Mouse (Mus musculus) midbrain, embryonic 11.5 days (tissue): Measurements from ENCODE around the gene Rras. TPM values are rescaled to one million over a fixed set of nuclear protein-coding genes. Genes with fewer than 3 reads are reported as not detected.

Experiments used
- ATAC-seq: fragments of 200-750 bp; cut with Nextera tagmentation; 2 replicates; pipeline ENCODE4 v1.8.0; 2017; ENCODE audit warnings: moderate TSS enrichment, moderate library complexity; ENCODE audit not compliant: low FRiP score
- DNase-seq: peaks from one replicate; pipeline ENCODE4 v3.0.0; 2015; ENCODE audit warnings: low spot score; ENCODE audit errors: missing footprints
- H3K27ac ChIP-seq: fragments of 300-500 bp; sonication (generic); 2 replicates; pipeline ENCODE4 v1.5.1; 2014; ENCODE audit warnings: low read depth, low read length
- H3K27me3 ChIP-seq: fragments of 300-500 bp; sonication (generic); 2 replicates; pipeline ENCODE4 v1.6.1; 2014; ENCODE audit warnings: mild to moderate bottlenecking, low read length, moderate library complexity, mixed read lengths; ENCODE audit not compliant: control insufficient read depth, insufficient read depth
- H3K36me3 ChIP-seq: fragments of 300-500 bp; sonication (generic); 2 replicates; pipeline ENCODE4 v1.6.1; 2014; ENCODE audit warnings: mild to moderate bottlenecking, low read length, moderate library complexity, mixed read lengths; ENCODE audit not compliant: control insufficient read depth, insufficient read depth
- H3K4me1 ChIP-seq: fragments of 300-500 bp; sonication (generic); 2 replicates; pipeline ENCODE4 v1.6.1; 2014; ENCODE audit warnings: low read length; ENCODE audit not compliant: control insufficient read depth, insufficient read depth
- H3K4me2 ChIP-seq: fragments of 300-500 bp; sonication (generic); 2 replicates; pipeline ENCODE4 v1.6.1; 2014; ENCODE audit warnings: mild to moderate bottlenecking, moderate library complexity
- H3K4me3 ChIP-seq: fragments of 300-500 bp; sonication (generic); 2 replicates; pipeline ENCODE4 v1.5.1; 2014; ENCODE audit warnings: low read depth, low read length
- H3K9ac ChIP-seq: fragments of 300-500 bp; sonication (generic); 2 replicates; pipeline ENCODE4 v1.6.1; 2014; ENCODE audit warnings: low read length
- H3K9me3 ChIP-seq: fragments of 300-500 bp; sonication (generic); 2 replicates; pipeline ENCODE4 v1.6.1; 2016; ENCODE audit warnings: low read length; ENCODE audit not compliant: control insufficient read depth
- WGBS: fragments of 180-500 bp; shearing (Covaris S2); extraction: QIAGEN DNeasy Blood & Tissue Kit; methylation state at CpG from one replicate; pipeline ENCODE4 v1.1.7; 2014; 5-methylcytosine and 5-hydroxymethylcytosine counted together
- polyA plus RNA-seq: library from polyadenylated mRNA; unstranded; fragments of >200 nt; fragmentation: Nextera tagmentation; extraction: Ambion mirVana; gene quantifications from 2 replicates; pipeline ENCODE4 v1.2.1, GENCODE M21; 2014

Gene Rras
- polyA plus RNA-seq, 1 experiment from 2014 or later = 22.2 TPM

GRCm38 (mm10) chr7:45053117-45053930 lies 35.6 kb downstream of the Rras start:
- WGBS = 1% methylated on average over 42 of the region's 59 CpGs
- Histone ChIP-seq H3K27ac (peak overlapping the region; percentile 99), H3K36me3 (peaks cover 18% of the 10 kb centered on the region), H3K4me1 (peaks cover 17% of the 10 kb centered on the region), H3K4me2 (peak overlapping the region; percentile 87), H3K4me3 (peak overlapping the region; percentile 92), H3K9ac (peak overlapping the region; percentile 95), H3K27me3 (no peaks in the 10 kb centered on the region), H3K9me3 (no peaks in the 10 kb centered on the region)
- peak; percentile 57 for ATAC-seq
- DNase-seq = peak; percentile 95

GRCm38 (mm10) chr7:45053931-45054510 lies 36.3 kb downstream of the Rras start:
- peak; percentile 92 for ATAC-seq
- Histone ChIP-seq H3K27ac (peak overlapping the region; percentile 99), H3K9ac (peak overlapping the region; percentile 95), H3K36me3 (peaks cover 11% of the 10 kb centered on the region), H3K4me3 (peak overlapping the region; percentile 92), H3K4me2 (peak overlapping the region; percentile 87), H3K9me3 (no peaks in the 10 kb centered on the region), H3K27me3 (no peaks in the 10 kb centered on the region), H3K4me1 (peaks cover 18% of the 10 kb centered on the region)
- DNase-seq = peak; percentile 98
- under 1% methylated on average over 33 of the region's 33 CpGs for WGBS

GRCm38 (mm10) chr7:45056329-45056971 lies 38.7 kb downstream of the Rras start:
- peaks cover 15% of the 10 kb centered on the region for H3K4me1 ChIP-seq
- H3K36me3 ChIP-seq = no peaks in the 10 kb centered on the region
- H3K27ac ChIP-seq = no peak overlapping the region
- WGBS = 69% methylated on average over 14 of the region's 14 CpGs
- ATAC-seq (no peak), DNase-seq (no peak)
- H3K4me3 ChIP-seq = no peak overlapping the region
- no peaks in the 10 kb centered on the region for H3K9me3 ChIP-seq
- H3K27me3 ChIP-seq = no peaks in the 10 kb centered on the region
- H3K4me2 ChIP-seq = no peak overlapping the region
- H3K9ac ChIP-seq = no peak overlapping the region

- Histone ChIP-seq H3K9ac (no peak overlapping the region), H3K27me3 (no peaks in the 10 kb centered on the region), H3K9me3 (no peaks in the 10 kb centered on the region), H3K27ac (no peak overlapping the region), H3K4me1 (peaks cover 14% of the 10 kb centered on the region), H3K36me3 (no peaks in the 10 kb centered on the region), H3K4me3 (no peak overlapping the region), H3K4me2 (no peak overlapping the region)
- DNase-seq (no peak), ATAC-seq (no peak)
These were observed 39.2 kb downstream of the Rras start for GRCm38 (mm10) chr7:45056972-45057348.

- Histone ChIP-seq H3K27me3 (no peaks in the 10 kb centered on the region), H3K9me3 (no peaks in the 10 kb centered on the region), H3K9ac (peak overlapping the region; percentile 43), H3K27ac (no peak overlapping the region), H3K4me3 (no peak overlapping the region), H3K4me1 (peaks cover 15% of the 10 kb centered on the region), H3K4me2 (no peak overlapping the region), H3K36me3 (no peaks in the 10 kb centered on the region)
- no peak for DNase-seq
- WGBS = 74% methylated on average over 10 of the region's 10 CpGs
- ATAC-seq = no peak
These were observed 41.1 kb downstream of the Rras start for GRCm38 (mm10) chr7:45058607-45059571.

- no peak overlapping the region for H3K4me3 ChIP-seq
- H3K4me2 ChIP-seq = no peak overlapping the region
- no peaks in the 10 kb centered on the region for H3K36me3 ChIP-seq
- no peak overlapping the region for H3K9ac ChIP-seq
- H3K27me3 ChIP-seq = no peaks in the 10 kb centered on the region
- ATAC-seq = no peak
- H3K4me1 ChIP-seq = peaks cover 15% of the 10 kb centered on the region
- 87% methylated on average over 6 of the region's 6 CpGs for WGBS
- no peaks in the 10 kb centered on the region for H3K9me3 ChIP-seq
- no peak for DNase-seq
- no peak overlapping the region for H3K27ac ChIP-seq
These were observed 42.9 kb downstream of the Rras start for GRCm38 (mm10) chr7:45060632-45061122.

GRCm38 (mm10) chr7:45061532-45062075 lies 43.8 kb downstream of the Rras start:
- 28% methylated on average over 11 of the region's 11 CpGs for whole genome bisulfite sequencing
- Histone ChIP-seq H3K27ac (no peak overlapping the region), H3K4me1 (peaks cover 15% of the 10 kb centered on the region), H3K9me3 (no peaks in the 10 kb centered on the region), H3K36me3 (no peaks in the 10 kb centered on the region), H3K4me2 (peak overlapping the region; percentile 49), H3K9ac (peak overlapping the region; percentile 41), H3K4me3 (peak overlapping the region; percentile 44), H3K27me3 (no peaks in the 10 kb centered on the region)
- ATAC-seq (0 out of 2 replicates have a peak, but pooled peaks have one; percentile 5), DNase-seq (no peak)

GRCm38 (mm10) chr7:45062239-45062835 lies 44.6 kb downstream of the Rras start, which contains the start of the genes Nosip and Prrg2:
TSS of gene Nosip (plus strand) at chr7:45062429.
TSS of gene Prrg2 (minus strand) at chr7:45062677.
- H3K36me3 ChIP-seq = no peaks in the 10 kb centered on the region
- H3K9ac ChIP-seq = peak within 1 kb of the TSS; percentile 41
- H3K4me3 ChIP-seq = peak within 1 kb of the TSS; percentile 44
- WGBS = under 1% methylated on average over 31 of the region's 31 CpGs
- H3K4me2 ChIP-seq = peak within 1 kb of the TSS; percentile 49
- DNase-seq = peak; percentile 100
- no peaks in the 10 kb centered on the region for H3K9me3 ChIP-seq
- peak within 1 kb of the TSS; percentile 17 for H3K27ac ChIP-seq
- H3K27me3 ChIP-seq = no peaks in the 10 kb centered on the region
- peaks cover 15% of the 10 kb centered on the region for H3K4me1 ChIP-seq
- ATAC-seq = peak; percentile 90
